Mouse (Mus musculus) macrophage (primary cell): ENCODE data around the gene Osm. TPM values are rescaled to one million over a fixed set of nuclear protein-coding genes. Genes with fewer than 3 reads are reported as not detected.
A peak's percentile ranks its signal among the peaks of the same experiment; 100 is the strongest.

ENCODE experiments used
- H3K27ac ChIP-seq: fragments of 350-480 bp; formaldehyde crosslinking; 2 replicates; pipeline ENCODE4 v1.9.0; 2021
- H3K36me3 ChIP-seq: fragments of 350-480 bp; formaldehyde crosslinking; 2 replicates; pipeline ENCODE4 v1.9.0; 2021; ENCODE audit errors: inconsistent target
- H3K4me3 ChIP-seq: fragments of 350-480 bp; formaldehyde crosslinking; 2 replicates; pipeline ENCODE4 v1.9.0; 2021; ENCODE audit errors: inconsistent target
- H3K79me2 ChIP-seq: fragments of 350-480 bp; formaldehyde crosslinking; 2 replicates; pipeline ENCODE4 v1.9.0; 2021; ENCODE audit errors: inconsistent target
- WGBS: methylation state at CpG from one replicate; pipeline ENCODE4 v1.1.7; 2026; ENCODE audit warnings: inconsistent platforms; ENCODE audit not compliant: missing documents; 5-methylcytosine and 5-hydroxymethylcytosine counted together
- polyA plus RNA-seq: library from polyadenylated mRNA; stranded (reverse); fragments of 250-400 nt; gene quantifications from 3 replicates; pipeline ENCODE4 v1.2.4, GENCODE M21; 2018; ENCODE audit warnings: inconsistent platforms

Gene Osm
- polyA plus RNA-seq, 1 experiment from 2014 or later: 9.4 TPM

DNA sequence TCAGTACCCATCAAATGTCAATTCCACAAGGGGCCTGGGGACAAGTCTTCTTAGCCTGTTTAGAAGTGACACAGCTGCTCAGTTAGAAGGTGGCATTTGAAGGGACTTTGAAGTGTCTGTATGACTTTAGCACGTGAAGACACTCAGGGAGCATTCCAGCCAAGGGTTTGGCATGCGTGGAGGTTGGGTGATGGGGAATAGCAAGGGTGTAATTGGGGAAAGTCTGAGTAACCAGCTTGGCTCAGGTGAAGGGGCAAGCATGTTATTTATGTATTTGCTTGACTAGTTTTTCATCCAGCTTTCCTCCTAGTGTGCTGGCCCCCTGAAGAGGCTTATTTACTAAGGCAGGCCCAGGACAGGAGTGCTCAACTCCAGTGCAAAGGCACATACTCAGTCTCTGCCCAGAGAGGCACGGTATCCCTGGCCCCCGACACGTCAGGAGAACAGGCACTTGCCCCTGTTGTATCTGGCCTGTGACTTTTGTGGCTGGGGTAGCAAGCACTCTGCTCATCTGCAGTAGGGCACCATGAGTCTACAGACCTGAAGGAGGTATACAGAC is 31.0 kb upstream of the Osm start:
- H3K27ac ChIP-seq: no peak overlapping the region
- peaks cover 49% of the 10 kb centered on the region; the same call in 1 of the 2 replicates for H3K36me3 ChIP-seq
- no peak overlapping the region for H3K4me3 ChIP-seq
- 93% methylated on average over 5 of the region's 5 CpGs for WGBS
- peaks cover 44% of the 10 kb centered on the region; the same call in 1 of the 2 replicates for H3K79me2 ChIP-seq

GRCm38 (mm10) chr11:4205951-4206350 is 30.3 kb upstream of the Osm start:
- H3K79me2 ChIP-seq: peaks cover 37% of the 10 kb centered on the region; the same call in 1 of the 2 replicates
- H3K36me3 ChIP-seq: peaks cover 56% of the 10 kb centered on the region; the same call in 1 of the 2 replicates
- H3K4me3 ChIP-seq: no peak overlapping the region
- H3K27ac ChIP-seq: no peak overlapping the region
- 88% methylated on average over 7 of the region's 7 CpGs for WGBS

- Histone ChIP-seq H3K36me3 (peaks cover 61% of the 10 kb centered on the region; the same call in 1 of the 2 replicates), H3K27ac (no peak overlapping the region), H3K4me3 (no peak overlapping the region), H3K79me2 (peaks cover 31% of the 10 kb centered on the region; the same call in 1 of the 2 replicates)
- 53% methylated on average over 6 of the region's 6 CpGs for WGBS
Measured at GRCm38 (mm10) chr11:4206563-4206962, 29.7 kb upstream of the Osm start.

- Histone ChIP-seq H3K27ac (no peak overlapping the region), H3K36me3 (peaks cover 72% of the 10 kb centered on the region), H3K79me2 (peaks cover 27% of the 10 kb centered on the region; the same call in 1 of the 2 replicates), H3K4me3 (no peak overlapping the region)
- WGBS: 96% methylated on average over 8 of the region's 9 CpGs
Measured at GRCm38 (mm10) chr11:4207655-4208054, 28.6 kb upstream of the Osm start.

DNA sequence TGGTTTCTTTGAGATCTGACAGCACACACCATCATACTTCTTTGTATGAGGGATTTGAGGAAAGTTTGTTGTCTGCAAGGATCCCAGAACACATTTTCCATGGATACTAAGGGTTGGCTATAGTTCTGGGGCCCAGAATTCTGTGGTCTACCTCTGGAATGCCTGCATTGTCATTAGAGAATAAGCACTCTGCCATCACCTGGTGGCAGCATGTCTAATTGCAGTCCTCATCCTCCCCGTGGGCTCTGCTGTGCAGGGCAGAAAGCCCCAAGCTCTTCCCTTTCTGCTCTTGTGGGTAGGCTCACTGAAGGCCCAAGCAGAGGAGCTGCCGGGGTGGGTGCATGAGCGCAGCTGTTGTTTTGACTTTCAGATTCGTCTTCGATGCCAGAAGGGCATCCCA is 26.7 kb upstream of the Osm start:
- WGBS: 77% methylated on average over 5 of the region's 5 CpGs
- no peak overlapping the region for H3K4me3 ChIP-seq
- H3K36me3 ChIP-seq: peaks cover 91% of the 10 kb centered on the region
- H3K79me2 ChIP-seq: peaks cover 8% of the 10 kb centered on the region; the same call in 1 of the 2 replicates
- H3K27ac ChIP-seq: no peak overlapping the region

GRCm38 (mm10) chr11:4210786-4211185 is 25.4 kb upstream of the Osm start:
- peaks cover 97% of the 10 kb centered on the region for H3K36me3 ChIP-seq
- WGBS: 80% methylated on average over 1 of the region's 1 CpGs

GRCm38 (mm10) chr11:4213107-4213506 is 23.1 kb upstream of the Osm start:
- Histone ChIP-seq H3K36me3 (peaks cover 74% of the 10 kb centered on the region), H3K79me2 (no peaks in the 10 kb centered on the region), H3K4me3 (no peak overlapping the region), H3K27ac (no peak overlapping the region)
- WGBS: 96% methylated on average over 10 of the region's 10 CpGs

More at GRCm38 (mm10) chr11:4210786-4211185, 25.4 kb upstream of the Osm start:
- Histone ChIP-seq H3K79me2 (no peaks in the 10 kb centered on the region), H3K27ac (no peak overlapping the region), H3K4me3 (no peak overlapping the region)

DNA sequence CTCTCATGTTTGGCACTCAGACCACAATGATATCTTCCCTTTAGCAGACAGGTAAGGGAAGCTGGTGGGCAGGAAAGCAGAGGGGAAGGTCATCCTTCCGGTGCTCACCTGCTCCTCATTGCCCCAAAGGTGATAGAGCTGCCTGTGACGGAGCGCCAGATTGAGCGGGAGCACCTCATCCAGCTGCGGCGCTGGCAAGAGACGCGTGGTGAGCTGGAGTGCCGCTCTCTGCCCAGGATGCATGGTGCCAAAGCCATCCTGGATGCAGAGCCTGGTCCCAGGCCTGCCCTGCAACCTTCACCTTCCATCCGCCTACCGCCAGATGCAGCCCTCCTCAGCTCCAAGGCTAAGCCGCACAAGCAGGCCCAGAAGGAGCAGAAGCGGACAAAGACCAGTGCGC is 21.6 kb upstream of the Osm start:
- WGBS: 93% methylated on average over 13 of the region's 14 CpGs
- Histone ChIP-seq H3K27ac (no peak overlapping the region), H3K79me2 (no peaks in the 10 kb centered on the region), H3K4me3 (no peak overlapping the region), H3K36me3 (peaks cover 60% of the 10 kb centered on the region)

DNA sequence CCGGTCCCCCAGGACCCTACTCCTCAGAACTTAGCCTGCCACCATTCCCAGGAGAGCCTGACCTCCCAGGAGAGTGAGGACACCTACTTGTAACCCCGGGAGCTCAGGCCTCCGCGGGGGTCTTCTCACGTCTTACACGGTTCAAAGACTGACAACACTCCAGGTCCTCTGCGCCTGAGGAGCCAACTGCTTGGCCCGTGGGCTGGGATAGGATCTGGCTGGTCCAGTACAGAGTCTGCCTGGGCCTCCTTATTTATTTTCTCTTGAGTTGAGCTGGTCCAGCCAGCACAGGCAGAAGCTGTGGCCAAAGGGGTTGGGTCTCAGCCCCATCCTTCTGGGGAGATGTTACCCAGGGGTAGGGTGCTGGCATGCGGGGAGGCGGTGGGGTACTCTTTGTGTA is 21.2 kb upstream of the Osm start:
- 86% methylated on average over 10 of the region's 10 CpGs for WGBS
- H3K79me2 ChIP-seq: no peaks in the 10 kb centered on the region
- no peak overlapping the region for H3K4me3 ChIP-seq
- H3K27ac ChIP-seq: no peak overlapping the region
- peaks cover 56% of the 10 kb centered on the region for H3K36me3 ChIP-seq

DNA sequence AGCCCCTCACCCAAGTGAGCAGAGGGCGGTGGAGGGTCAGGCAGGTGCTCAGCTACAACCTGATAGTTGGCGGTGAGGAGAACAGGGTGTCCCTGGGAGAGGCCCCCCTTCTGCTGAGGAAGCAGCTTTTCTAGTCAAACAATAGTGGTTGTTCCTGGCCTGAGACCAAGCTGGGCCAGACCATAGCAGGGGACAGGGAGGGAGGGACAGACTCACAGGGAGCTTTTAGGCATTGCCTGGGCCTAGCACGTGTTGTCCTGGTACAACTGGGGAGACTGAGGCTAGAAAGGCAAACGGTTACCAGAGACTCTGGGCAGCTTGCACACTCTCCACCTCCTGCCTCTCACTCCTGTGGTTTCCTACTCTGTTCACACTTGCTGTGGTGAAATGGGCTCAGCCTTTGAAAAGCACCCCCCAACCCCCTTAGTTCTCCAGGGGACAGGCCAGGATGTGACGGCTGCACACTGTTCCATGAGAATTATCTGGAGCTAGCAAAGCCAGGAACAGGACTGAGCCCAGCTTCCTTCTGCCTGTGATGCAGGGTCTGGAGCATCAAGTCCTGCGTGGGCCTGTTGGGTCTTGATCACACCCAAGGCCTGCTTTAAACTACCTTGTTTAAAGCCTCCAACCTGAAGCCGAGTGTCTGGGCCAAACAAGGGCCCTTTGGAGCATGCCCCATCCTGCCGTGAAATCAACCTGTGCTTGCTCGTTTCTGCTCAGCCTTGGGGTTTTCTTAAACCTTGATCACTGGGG is 19.8 kb upstream of the Osm start:
- 56% methylated on average over 9 of the region's 9 CpGs for WGBS
- no peak overlapping the region for H3K27ac ChIP-seq
- no peak overlapping the region for H3K4me3 ChIP-seq
- no peaks in the 10 kb centered on the region for H3K79me2 ChIP-seq
- peaks cover 43% of the 10 kb centered on the region for H3K36me3 ChIP-seq

DNA sequence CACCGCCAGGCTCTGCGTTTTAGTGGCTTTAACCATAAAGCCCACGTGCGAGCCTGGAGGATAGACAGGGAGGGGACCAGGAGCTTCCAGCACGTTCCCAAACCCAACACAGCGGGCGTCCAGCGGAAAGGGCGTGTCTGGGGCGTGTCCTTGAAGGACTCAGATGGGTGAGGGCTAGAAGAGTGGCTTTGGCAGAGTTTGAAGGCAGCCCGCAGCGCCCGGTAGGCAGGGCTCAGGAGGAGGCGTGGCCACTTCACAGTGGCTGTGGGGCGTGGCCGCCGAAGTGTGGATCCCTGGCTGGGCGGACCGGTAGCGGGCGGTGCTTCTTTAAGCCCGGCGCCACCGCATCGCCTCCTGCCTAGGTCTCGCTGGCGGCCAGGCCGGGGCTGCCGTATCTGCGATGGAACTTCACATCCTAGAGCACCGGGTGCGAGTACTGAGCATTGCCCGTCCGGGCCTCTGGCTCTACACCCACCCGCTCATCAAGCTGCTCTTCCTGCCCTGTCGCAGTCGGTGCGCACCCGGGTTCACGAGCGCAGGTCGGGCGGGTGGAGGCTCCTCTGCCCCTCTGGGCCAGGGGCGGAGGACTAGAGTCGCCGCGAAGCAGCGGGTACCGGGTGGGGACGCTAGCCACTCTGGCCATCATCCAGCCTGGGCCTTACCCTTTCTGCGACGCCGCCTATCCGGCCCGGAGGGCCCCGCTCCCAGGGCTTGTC is 18.1 kb upstream of the Osm start, which contains the start of gene Castor1:
Gene Castor1, plus strand, starts transcription at position 312 of the 716 bp plus-strand sequence.
- Histone ChIP-seq H3K27ac (no peak within 1 kb of the TSS), H3K36me3 (peaks cover 27% of the 10 kb centered on the region), H3K79me2 (no peaks in the 10 kb centered on the region), H3K4me3 (peak within 1 kb of the TSS; percentile 8; the same call in 1 of the 2 replicates)
- 4% methylated on average over 56 of the region's 56 CpGs for WGBS

DNA sequence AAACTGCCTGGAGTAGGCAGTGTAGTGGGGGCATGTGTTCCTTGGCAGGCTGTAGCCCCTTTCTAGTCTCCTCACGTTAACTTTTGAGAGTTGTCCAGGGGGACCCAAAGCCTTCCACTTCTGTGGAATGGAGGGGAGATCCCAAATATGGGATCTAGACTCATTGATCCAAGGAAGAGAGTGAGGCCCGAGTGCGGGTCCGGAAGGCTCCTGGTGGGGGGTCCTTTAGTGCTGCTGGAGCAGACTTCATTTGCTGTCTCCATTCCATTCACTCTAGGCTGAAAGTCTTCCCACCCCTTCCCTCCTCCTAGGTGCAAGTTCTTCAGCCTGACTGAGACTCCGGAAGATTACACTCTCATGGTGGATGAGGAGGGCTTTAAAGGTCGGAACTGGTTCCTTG is 17.6 kb upstream of the Osm start:
- Histone ChIP-seq H3K79me2 (no peaks in the 10 kb centered on the region), H3K27ac (no peak overlapping the region), H3K4me3 (peak overlapping the region; percentile 8; the same call in 1 of the 2 replicates), H3K36me3 (peaks cover 21% of the 10 kb centered on the region; the same call in 1 of the 2 replicates)
- WGBS: 40% methylated on average over 6 of the region's 6 CpGs

- Histone ChIP-seq H3K27ac (no peak overlapping the region), H3K36me3 (peaks cover 14% of the 10 kb centered on the region; the same call in 1 of the 2 replicates), H3K79me2 (no peaks in the 10 kb centered on the region), H3K4me3 (no peak overlapping the region)
- 42% methylated on average over 2 of the region's 2 CpGs for WGBS
Measured at GRCm38 (mm10) chr11:4219317-4219751, 16.9 kb upstream of the Osm start.

DNA sequence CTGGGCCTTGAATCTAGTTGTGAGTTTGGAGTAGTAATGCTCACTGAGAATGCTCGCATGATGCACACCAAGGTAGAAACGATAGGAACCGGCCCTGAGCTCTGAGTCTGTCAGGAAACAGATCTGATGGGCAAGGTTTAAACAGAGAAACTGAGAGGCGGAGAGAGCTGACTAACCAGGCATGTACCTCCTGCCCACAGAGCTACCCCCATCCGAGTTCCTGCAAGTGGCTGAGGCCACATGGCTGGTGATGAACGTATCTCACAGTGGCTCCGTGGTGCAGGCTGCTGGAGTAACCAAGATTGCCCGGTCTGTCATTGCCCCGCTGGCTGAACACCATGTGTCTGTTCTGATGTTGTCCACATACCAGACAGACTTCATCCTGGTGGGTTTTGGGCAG is 16.3 kb upstream of the Osm start:
- Histone ChIP-seq H3K4me3 (no peak overlapping the region), H3K36me3 (peaks cover 9% of the 10 kb centered on the region; the same call in 1 of the 2 replicates), H3K79me2 (no peaks in the 10 kb centered on the region), H3K27ac (no peak overlapping the region)
- WGBS: 61% methylated on average over 9 of the region's 9 CpGs
